Mouse (Mus musculus) cerebellum, postnatal 36 days (tissue): ENCODE measurements around the gene Tapbp.
"Not testable (repeated sequence)": the region's sequence is repeated elsewhere in the genome, so short reads cannot be mapped to it uniquely, and the experiment has no call there.

ENCODE experiments used
- DNase-seq, 2 experiments: peaks; one replicate each; pipeline ENCODE4 v3.0.0; 2021 to 2022; ENCODE audit warnings: mixed read lengths in 2 of 2

Tapbp gene

GRCm38 (mm10) chr17:33904835-33905234, 10.9 kb upstream of the Tapbp start, which contains the start of gene Platr17:
TSS of gene Platr17 (plus strand) at chr17:33905135.
- DNase-seq = not testable (repeated sequence)

- peak; percentile 63 to 64 for DNase-seq
These were observed 7.2 kb upstream of the Tapbp start for GRCm38 (mm10) chr17:33908331-33909076.

GRCm38 (mm10) chr17:33909077-33909868, 6.4 kb upstream of the Tapbp start, which contains the start of gene Daxx:
TSS of gene Daxx (plus strand) at chr17:33909414.
- DNase-seq = peak; percentile 98 to 99

GRCm38 (mm10) chr17:33909869-33910250, 5.8 kb upstream of the Tapbp start:
- no peak for DNase-seq

GRCm38 (mm10) chr17:33910346-33911051, 5.2 kb upstream of the Tapbp start:
- DNase-seq = no peak

GRCm38 (mm10) chr17:33911052-33911812, 4.5 kb upstream of the Tapbp start:
- DNase-seq = no peak

- no peak for DNase-seq
These were observed 3.8 kb upstream of the Tapbp start for GRCm38 (mm10) chr17:33911813-33912414.

GRCm38 (mm10) chr17:33913264-33913663, 2.4 kb upstream of the Tapbp start:
- no peak for DNase-seq

GRCm38 (mm10) chr17:33913905-33914304, 1.8 kb upstream of the Tapbp start:
- no peak for DNase-seq

- DNase-seq = no peak
These were observed 719 bp upstream of the Tapbp start for GRCm38 (mm10) chr17:33914969-33915391.

GRCm38 (mm10) chr17:33916294-33916693, 595 bp downstream of the Tapbp start:
- DNase-seq = no peak

GRCm38 (mm10) chr17:33916847-33917655, 1.4 kb downstream of the Tapbp start:
- DNase-seq = no peak

GRCm38 (mm10) chr17:33917656-33918292, 2.1 kb downstream of the Tapbp start:
- no peak for DNase-seq

GRCm38 (mm10) chr17:33918293-33919203, 2.8 kb downstream of the Tapbp start:
- no peak for DNase-seq

GRCm38 (mm10) chr17:33919351-33920281, 3.9 kb downstream of the Tapbp start:
- DNase-seq = peak; percentile 55 to 64

GRCm38 (mm10) chr17:33920282-33921097, 4.8 kb downstream of the Tapbp start:
- DNase-seq = peak; percentile 88 to 92

- DNase-seq = no peak
These were observed 5.7 kb downstream of the Tapbp start for GRCm38 (mm10) chr17:33921361-33921760.
